Mouse (Mus musculus): ENCODE data around the gene Fus.
"Not testable (repeated sequence)": the region's sequence is repeated elsewhere in the genome, so short reads cannot be mapped to it uniquely, and the experiment has no call there.

The Fus gene

GRCm38 (mm10) chr7:127967004-127967921 is at the start of gene Fus:
Gene Fus (plus strand): TSS chr7:127967457.
- DNase-seq (ENCODE audit: low spot score): peak; percentile 93

GRCm38 (mm10) chr7:127918203-127918602 is 49.1 kb upstream of the Fus start:
- no peak for DNase-seq (ENCODE audit: low spot score)

GRCm38 (mm10) chr7:127919290-127919689 is 48.0 kb upstream of the Fus start:
- no peak for DNase-seq (ENCODE audit: low spot score)

- DNase-seq (ENCODE audit: low spot score): no peak
These were observed 45.7 kb upstream of the Fus start for GRCm38 (mm10) chr7:127921516-127921915.

GRCm38 (mm10) chr7:127922451-127923275 is 44.6 kb upstream of the Fus start:
- DNase-seq (ENCODE audit: low spot score): peak; percentile 45

- no peak for DNase-seq (ENCODE audit: low spot score)
These were observed 43.5 kb upstream of the Fus start for GRCm38 (mm10) chr7:127923714-127924113.

- no peak for DNase-seq (ENCODE audit: low spot score)
These were observed 42.0 kb upstream of the Fus start for GRCm38 (mm10) chr7:127925252-127925651.

- no peak for DNase-seq (ENCODE audit: low spot score)
These were observed 41.2 kb upstream of the Fus start for GRCm38 (mm10) chr7:127926066-127926465.

GRCm38 (mm10) chr7:127926846-127927245 is 40.4 kb upstream of the Fus start:
- peak; percentile 85 for DNase-seq (ENCODE audit: low spot score)

- no peak for DNase-seq (ENCODE audit: low spot score)
These were observed 39.5 kb upstream of the Fus start for GRCm38 (mm10) chr7:127927726-127928125.

- DNase-seq (ENCODE audit: low spot score): no peak
These were observed 38.7 kb upstream of the Fus start for GRCm38 (mm10) chr7:127928596-127928995.

- peak; percentile 85 for DNase-seq (ENCODE audit: low spot score)
These were observed 37.3 kb upstream of the Fus start, which contains the start of gene Prss8 for GRCm38 (mm10) chr7:127929923-127930322. Gene Prss8 (minus strand): TSS chr7:127930104.

- no peak for DNase-seq (ENCODE audit: low spot score)
These were observed 36.6 kb upstream of the Fus start for GRCm38 (mm10) chr7:127930636-127931035.

GRCm38 (mm10) chr7:127931351-127932135 is 35.7 kb upstream of the Fus start:
- DNase-seq (ENCODE audit: low spot score): peak; percentile 88

GRCm38 (mm10) chr7:127932273-127933031 is 34.8 kb upstream of the Fus start:
- DNase-seq (ENCODE audit: low spot score): peak; percentile 87

- DNase-seq (ENCODE audit: low spot score): no peak
These were observed 33.2 kb upstream of the Fus start for GRCm38 (mm10) chr7:127934075-127934474.

- DNase-seq (ENCODE audit: low spot score): peak; percentile 94
These were observed 32.1 kb upstream of the Fus start for GRCm38 (mm10) chr7:127935028-127935722.

GRCm38 (mm10) chr7:127935748-127936159 is 31.5 kb upstream of the Fus start:
- DNase-seq (ENCODE audit: low spot score): no peak

GRCm38 (mm10) chr7:127936216-127936884 is 30.9 kb upstream of the Fus start:
- no peak for DNase-seq (ENCODE audit: low spot score)

- not testable (repeated sequence) for DNase-seq (ENCODE audit: low spot score)
These were observed 25.2 kb upstream of the Fus start for GRCm38 (mm10) chr7:127942097-127942496.
